Mouse (Mus musculus) thymus, postnatal 36 days (tissue): Measurements from ENCODE around the gene Rab40c.

Experiments used
- DNase-seq, 2 experiments: peaks; one replicate each; pipeline ENCODE4 v3.0.0; 2022; ENCODE audit warnings: mixed read lengths in 2 of 2

Gene Rab40c

DNA sequence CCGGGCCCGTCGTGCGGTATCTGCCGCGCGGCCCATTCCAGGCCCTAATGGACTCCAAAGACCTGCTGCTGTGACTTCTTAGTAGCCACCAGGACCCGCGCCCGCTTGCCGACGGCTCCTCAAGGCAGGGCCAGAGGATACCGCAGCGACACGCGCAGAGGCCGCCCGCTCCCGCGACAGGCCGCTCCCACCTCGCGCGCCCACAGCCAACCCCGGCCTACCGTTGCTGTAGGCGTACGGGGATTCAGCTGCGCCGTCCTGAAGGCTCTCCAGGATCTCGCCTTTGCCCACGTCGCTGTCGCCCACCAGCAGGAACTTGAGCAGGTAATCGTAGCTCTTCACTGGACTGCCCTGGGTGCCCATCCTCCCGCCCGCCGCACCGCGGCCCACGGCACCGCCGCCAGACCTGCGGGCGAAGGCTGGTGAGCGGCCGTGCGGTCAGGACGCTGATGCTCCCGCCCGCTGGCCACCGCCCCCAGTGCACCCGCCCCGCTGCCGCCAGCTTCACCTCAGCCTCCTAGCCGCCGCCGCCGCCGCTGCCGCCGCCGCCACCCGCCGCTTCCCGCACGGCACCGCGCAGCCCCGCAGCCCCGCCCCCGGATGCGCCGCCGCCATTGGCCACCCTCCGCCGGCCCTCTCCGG, at the start of gene Rab40c:
TSS of gene Rab40c (minus strand) at position 584 of the 642 bp plus-strand sequence.
- no peak for DNase-seq

DNA sequence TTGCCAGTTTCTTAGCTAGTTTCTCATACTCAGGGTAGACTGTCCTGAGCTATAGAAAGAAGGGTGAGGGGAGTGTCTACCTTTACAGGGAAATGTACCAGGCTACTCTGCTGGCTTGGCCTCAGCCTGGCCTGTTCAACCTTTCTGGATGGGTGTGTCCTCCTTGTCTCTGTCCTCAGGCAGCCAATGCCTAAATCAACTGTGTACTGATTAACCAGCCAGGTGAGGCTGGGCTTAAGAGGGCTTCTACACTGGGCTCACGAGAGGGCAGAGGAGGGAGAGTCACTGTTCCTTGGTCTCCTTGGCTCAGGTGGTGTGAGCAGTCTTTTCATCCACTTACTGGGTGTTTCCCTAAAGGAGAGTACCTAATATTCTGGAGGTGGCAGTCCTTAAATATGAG, 48.6 kb upstream of the Rab40c start:
- DNase-seq: no peak

DNA sequence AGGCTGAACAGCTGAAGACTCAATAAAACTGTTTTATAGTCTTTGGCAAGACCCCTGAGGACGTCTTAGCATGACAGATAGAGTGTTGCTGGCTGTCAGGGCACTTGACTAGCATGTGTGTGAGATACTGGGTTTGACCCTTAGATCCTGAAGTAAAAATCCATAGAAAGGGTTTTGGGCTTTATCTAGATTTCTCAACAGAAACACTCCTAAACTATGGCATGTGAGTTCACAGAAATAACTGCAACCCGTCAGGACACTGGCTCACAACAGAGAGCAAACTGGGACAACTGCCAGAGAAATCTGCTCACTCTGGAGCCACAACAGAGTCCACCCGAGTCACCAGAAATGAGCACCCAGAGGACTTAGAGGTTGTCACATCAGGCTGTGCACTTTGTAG, 48.1 kb upstream of the Rab40c start:
- no peak for DNase-seq

DNA sequence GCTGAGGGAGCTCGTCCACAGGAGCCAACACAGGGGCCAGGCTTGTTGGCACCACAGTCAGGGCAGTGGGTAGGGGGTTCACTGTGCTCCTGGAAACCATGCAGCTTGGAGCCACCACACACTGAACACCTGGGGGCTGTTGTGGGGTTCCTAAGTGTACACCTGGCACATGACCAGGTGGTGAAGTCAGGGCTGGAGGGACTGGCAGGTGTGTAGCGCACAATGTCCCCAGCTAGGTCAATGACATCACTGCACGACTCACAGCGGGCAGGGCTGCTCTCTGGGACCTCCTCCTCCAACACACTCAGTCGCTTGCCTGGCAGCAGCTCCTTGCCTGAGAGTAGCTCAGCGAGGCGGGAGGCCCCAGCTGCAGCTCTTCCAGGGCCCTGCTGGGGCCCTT, 44.7 kb upstream of the Rab40c start:
- no peak for DNase-seq

DNA sequence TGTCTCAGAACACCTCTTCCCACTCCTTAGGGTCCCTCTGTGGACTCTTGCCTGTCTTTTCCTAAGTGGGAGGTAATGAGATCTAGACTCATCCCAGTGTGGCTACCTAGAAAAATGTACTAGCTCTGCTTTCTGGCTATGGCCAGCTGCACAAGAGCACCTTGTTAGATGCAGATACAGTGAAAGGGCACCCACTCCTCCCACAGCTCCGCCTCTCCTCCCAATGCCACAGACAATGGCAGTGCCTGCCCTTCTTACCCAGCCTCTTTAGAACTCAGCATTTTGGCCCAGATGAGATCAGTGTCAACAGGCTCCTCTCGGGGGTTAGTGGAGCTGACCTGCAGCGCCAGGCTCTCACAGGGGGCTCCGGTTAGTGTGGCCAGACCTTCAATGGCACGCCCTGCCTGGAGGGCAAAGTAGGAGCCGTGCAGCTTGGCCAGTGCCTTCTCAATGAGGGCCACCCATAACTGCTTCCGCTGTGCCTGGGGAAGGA, 42.9 kb upstream of the Rab40c start:
- DNase-seq: no peak

DNA sequence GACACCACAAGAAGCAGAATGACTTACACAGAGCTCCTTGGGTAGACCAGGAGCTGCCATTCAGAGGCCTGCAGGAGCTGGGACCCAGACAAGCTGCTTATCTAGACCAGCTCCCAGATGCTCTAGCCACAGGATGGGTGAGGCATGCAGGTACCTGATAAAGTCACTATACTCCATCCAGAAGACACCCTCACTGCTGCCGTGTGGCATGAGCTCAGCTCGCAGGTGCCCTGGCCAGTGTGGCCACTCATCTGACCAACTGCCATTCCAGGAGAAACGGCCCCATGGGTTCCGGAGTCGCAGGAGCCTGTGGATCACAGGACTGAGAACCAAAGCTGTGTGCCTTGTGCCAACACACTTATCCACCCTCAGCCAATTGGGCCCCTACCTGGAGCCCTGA, 42.0 kb upstream of the Rab40c start:
- no peak for DNase-seq

DNA sequence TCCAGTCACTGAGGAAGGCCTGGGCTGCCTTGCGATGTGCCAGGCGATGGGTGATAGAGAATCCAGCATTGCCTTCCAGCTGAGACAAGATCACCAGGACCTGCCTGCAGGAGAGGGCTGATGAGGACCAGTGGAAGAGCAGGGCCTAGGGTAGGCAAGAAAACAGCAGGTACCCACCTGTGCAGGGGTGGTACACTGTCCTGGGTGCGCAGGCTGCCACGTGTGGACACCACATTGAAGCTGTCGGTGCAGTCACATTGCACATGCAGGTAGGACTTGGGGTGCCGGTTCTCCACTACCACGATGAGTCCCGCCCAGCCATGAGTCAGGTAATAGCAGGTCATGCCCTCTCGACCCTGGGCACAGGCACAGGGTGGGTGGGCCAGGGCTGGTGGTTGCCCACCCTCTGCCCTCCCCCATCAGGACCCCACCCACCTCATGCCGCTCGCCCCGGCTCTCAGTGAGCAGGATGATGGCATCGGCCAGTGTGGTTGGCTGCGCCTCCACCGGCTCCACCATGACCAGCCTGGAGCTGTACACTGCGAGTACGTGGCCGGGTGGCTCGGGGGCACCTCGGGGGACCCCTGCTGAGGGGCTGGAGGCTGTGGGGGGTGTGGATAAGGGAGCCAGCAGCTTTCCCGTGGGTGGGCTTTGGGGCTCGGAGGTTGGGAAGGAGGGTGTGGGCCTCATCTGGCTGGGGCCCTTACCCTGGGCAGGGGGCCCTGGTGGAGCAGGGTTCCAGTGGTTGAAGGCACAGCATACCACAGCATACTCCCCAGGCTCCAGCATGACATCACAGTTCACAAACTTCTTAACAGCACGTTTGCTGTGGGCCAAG, 40.3 kb upstream of the Rab40c start:
- DNase-seq: no peak

DNA sequence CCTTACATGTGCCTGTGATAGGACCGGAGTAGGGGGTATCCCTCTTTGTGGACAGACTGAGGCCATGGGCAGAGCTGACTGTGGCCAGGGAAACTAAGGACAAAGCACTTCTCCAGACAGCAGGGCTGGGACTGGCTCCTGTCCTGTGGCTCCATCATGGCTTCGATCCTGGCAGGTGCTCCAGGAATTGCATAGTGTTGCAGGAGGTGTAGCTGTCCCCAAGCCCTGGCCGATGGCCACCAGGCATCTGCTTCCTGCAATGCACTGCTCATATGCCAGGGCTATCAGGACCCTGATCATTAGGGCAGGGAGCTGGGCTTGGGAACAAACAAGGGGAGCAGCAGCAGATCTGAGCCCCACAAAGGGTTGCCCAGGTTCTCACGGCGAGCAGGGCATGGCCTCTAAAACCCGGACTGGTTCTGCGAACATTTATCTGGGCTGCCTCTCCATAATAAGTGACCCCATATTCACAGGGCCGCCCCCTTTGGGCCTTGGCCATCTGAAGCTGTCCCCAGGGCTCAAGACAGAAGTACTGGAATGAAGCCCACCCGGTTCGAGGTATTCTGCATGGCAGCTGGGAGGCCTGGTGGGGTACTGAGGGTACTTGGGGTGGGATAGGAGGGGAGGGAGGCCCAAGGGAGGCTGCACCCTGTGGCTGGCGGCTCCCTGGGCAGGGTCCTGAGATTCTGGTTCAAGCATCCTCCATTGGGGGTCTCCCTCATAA, 39.4 kb upstream of the Rab40c start:
- no peak for DNase-seq

DNA sequence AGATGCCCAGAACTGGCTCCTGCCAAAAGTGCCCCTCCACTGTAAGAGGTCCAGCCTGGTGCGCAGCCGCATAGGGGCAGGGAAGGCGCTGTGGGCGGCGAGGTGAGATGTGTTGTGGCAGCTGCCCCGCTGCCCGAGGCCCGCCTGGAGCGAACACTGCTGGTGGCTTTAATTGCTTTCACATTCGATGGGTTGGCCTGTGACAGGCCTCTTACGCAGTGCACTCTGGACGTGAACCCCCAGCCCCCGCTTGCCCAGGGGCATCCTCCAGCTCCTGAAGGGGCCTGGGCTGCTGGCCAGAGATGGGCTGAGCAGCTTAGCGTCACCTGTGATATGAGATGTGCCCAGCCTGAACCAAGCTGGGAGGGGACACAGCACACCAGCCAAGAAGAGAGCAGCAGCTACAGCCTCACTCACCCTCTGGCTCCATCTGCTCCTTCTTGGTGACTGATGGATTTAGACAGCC, 38.1 kb upstream of the Rab40c start:
- DNase-seq: no peak

DNA sequence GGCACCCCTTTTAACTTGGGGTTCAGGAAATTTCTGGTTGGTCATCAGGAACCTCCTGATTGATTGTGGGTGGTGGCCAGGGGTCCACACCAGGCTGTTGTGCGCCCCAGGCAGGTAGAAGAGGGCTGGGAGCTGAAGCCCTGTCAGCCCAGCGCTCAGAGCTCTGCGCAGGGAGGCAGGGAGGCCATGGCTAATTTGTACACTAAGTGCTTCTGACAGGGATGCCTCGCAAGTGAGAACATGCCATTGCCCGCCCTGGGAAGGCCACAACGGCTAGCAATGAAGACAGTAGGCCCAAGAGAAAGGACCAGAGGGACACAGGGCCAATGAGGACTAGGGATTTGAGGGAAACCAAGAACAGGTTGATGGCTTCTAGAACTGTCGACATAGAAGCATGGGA, 37.1 kb upstream of the Rab40c start:
- DNase-seq: no peak

DNA sequence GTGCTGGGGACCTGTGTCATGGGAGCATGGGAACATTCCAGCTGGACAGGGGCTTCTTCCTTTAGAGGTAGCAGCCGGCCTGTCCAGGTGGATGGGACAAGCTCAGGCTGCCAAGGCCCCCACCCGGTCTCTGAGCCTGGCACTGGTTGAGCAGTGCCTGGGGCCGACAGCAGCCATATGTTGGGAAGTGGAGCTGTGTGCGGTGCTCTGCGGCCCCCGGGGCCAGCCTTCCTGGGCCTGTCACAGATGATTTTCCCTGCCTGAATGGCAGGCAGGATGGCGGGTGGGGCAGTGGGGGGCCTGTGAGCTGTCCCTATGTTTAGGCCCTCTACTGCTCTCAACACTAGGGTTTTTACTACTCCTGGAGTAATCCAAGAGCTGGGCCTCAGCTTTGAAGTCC, 36.7 kb upstream of the Rab40c start:
- no peak for DNase-seq

DNA sequence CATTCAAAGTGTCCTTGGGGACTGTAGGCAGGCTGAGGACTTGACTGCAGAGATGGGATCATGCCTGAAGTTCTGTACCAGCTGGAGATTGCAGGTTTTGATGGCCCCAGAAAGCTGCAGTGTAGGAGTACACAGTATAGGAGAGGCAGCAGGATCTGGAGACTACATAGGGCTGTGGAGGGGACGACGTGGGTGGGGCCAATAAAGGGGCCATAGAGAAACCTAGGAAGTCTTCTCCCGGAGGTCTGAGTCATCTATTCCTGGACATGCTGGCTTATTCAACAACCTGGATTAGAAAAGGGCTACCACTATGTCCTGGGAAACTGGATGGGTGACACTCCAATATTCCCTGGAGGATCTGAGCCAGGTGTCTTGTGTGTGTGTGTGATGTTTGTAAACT, 36.2 kb upstream of the Rab40c start:
- no peak for DNase-seq

DNA sequence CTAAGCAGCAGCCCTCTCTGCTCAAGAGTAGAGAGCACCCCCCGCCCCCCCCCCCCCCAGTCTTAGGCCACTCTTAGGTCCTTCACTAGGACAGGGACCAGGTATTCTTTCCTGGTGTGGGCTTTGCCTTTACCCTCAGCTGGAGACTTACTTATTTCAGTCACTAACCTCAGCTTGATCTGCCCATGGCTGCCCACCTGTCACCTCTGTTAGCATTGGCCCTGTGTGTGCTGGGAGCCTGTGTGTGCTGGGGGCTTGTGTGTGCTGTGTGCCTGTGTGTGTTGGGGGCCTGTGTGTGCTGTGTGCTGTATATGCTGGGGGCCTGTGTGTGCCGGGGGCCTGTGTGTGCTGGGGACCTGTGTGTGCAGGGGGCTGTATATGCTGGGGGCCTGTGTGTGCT, 35.1 kb upstream of the Rab40c start:
- no peak for DNase-seq

DNA sequence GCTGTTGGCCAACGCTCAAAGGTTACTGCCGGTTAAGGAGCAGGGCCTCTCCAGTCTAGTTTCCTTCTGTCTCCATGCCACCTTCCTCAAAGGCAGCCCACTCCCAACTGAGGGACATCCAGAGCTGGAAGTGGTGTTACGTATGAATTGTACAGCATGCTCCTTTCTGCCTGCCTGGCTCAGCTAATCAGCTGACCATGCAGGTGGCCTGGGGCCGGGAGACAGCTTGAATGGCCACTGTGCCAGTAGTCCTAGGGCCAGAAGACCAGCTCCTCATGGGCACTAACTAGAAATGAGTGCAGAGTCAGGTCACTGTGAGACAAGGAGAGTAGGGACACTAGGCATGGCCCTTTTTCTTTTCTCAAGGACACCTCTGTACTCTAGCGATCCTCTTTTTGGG, 33.6 kb upstream of the Rab40c start:
- DNase-seq: no peak

DNA sequence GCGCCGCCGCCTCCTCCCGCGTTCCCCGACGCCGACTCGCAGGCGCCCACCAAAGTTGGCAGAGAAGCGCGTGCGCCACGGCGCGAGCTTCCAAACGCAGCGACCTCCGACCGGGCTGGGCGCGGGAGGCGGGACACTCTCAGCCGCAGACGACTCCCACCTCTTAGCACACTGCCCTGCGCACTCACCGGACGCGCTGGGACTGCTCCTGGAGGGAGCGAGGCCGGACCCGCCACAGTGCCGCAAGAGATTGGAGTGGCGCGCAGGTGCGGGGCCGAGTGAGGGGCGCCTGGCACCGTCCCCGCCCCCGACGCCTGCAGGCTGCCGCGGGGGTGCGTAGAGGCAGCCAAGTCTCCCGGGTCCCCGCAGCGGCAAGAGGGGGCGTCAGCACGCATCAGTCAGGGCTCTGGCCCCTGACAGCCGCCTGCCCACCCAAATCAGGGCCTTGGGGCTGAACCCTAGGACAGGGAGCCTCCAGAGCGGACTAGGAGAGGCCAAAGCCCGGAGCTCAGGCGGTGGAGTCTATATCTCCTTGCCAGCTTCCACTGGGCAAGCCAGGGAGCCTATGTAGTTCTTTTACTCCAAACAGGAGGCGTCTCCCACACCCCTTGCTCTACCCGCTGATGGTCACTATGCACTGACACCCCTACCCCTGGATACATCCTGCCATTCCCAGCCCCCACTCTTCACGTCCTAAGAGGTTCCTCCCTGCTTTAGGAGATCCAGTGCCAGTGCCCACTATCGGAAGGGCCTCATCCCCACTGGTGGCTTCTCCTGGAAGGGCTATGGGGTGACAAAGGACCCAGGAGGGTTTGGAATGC, 32.5 kb upstream of the Rab40c start, which contains the start of gene A930017K11Rik:
TSS of gene A930017K11Rik (minus strand) at position 763 of the 821 bp plus-strand sequence.
- no peak for DNase-seq

DNA sequence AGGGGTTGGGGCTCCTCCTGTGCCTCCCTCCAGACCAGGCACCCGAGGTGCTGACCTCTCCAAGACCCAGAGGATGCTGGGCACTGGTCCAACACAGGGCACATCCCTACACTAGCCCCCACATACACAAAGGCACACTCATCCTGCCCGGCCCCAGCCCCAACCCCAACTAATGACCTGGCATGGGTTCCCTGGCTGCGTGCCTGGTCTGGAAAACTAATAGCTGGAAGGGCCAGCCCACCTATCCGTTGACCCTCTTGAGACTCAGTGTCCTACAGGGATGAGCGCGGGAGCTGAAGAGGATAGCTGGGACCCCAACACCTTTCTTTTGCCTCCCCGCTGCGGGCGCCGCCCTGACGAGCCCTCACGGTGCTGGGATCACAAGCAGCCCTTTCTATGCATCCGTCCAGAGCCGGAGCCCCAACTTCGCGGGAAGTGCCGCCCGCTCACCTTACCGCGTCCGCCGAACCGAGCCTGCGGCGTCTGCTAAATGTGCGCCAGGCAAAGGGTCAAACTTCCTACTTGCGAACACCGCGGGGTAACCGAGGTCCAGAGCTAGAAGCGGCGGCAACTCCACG, 31.8 kb upstream of the Rab40c start:
- DNase-seq: no peak

DNA sequence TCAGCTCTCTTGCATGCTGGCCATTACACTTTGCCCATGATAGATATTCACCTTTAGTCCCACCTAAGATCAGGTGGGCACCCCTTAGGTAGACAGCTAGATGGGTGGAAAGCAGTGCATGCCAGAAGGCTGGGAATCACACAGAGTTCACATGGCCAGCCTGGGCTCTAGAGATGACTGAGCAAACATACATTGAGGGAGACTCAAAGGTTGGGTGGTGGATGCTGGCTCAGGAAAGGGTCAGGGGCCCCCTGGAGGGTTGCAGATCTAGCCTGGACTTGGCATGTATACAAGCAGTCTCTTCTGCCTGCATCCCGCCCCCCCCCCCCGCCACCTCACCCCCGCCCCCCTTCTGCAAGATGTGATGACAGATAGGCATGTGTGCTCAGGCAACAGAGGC, 31.2 kb upstream of the Rab40c start:
- DNase-seq: no peak

DNA sequence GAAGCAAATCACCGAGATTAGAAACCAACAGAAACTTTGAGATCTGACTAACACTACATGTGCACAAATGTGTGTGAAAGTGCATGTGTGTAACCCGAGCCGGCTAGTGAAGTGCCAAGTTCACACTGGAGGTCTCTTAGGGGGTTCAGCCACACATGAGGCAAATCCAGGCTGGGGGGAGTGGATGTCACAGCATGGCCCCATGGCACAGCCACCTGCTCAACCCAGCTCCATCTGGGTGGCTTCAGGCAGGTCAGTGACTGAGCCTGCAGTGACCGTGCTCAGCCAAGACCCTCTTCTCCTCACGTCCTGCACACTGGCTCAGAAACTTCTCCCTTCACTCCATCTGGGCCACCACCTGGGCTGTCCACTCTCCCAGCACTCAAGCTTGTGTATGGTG, 30.5 kb upstream of the Rab40c start:
- DNase-seq: no peak

DNA sequence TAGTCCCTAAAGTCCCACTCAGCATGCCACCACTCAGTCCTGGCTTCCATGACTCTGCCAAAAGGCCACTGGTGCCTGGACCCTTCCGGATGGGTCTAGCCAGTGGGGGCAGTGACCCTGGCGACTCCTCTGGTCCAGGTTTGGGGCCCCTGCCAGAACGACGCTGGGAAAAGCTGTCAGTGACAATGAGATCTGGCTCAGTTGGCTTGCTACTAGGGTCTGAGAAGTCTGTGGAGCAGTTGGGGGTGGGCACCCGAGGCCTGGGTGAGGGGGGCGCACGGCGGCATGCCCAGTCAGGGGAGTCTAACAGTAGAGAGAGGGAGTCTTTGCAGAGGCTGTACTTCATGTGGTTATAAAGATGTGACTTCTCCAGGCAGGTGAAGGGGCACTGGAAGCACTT, 28.5 kb upstream of the Rab40c start:
- DNase-seq: no peak

DNA sequence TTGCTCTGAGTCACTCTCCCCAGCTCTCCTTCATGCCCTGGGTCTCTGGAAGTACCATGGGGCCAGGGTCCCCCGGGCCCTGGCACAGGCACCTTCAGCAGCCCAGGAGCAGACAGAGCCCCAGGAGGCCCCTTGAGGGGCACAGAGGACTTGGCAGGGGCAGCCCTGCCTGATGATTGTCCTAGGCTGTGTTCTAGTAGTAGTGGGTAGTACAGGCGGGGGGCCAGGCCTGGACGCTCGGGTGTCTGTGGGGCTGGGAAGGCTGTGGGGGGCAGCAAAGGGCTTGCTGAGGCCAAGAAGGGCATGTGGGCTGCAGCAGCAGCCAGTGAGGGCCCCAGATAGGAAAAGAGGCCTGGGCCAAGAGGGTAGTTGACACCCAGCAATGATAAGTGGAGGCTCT, 28.0 kb upstream of the Rab40c start:
- DNase-seq: no peak

DNA sequence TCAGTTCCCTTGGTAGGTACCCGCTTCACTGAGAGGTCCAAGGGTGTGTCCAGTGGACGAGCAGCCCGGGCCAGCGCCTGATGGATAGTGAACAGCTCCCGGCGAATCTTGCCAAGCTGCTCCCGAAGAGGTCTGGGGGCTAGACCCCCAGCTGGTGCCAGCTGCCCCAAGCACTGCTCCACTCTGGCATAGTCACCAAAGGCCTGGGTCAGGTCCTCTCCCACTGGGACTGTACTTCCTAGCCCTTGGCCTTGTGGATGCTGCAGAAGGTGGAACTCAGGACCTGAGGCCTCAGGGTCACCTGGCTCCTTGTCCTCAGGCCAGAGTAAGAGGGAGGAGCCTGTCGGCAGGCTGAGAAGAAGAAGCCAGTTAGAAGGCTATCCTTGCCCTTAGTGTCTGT, 27.4 kb upstream of the Rab40c start:
- no peak for DNase-seq

DNA sequence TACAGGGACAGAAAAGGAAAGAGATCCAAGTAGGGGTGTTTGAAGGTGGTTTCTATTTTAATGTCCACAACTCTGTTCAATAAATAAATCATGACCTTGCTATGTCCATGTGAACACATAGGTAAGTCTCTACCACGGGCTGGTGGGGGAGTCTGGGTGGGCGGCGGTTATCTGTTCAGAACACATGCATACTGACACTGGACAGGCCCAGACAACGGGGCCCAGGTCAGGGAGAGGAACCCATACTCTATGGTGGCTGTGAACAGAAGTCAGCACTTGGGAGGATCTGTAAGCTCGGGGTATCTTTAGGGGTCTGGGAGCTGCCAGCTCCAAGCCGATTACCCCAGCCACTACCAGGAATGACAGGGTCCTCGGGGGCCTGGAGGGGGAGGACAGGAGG, 26.8 kb upstream of the Rab40c start:
- DNase-seq: no peak
